Mouse (Mus musculus): ENCODE results near the gene Pltp. TPM values are rescaled to one million over a fixed set of nuclear protein-coding genes. Genes with fewer than 3 reads are reported as not detected.

Pltp gene
- total and polyA plus RNA-seq, 3 experiments: 5.2 to 17.1 TPM; not detected in 1

GRCm38 (mm10) chr2:164894644-164895043 lies 37.1 kb upstream of the Pltp start:
- no peaks in the 10 kb centered on the region for H3K27me3 ChIP-seq (ENCODE audit: control insufficient read depth in 1 of 2, insufficient read depth in 2 of 2, low read length in 2 of 2)
- H3K36me3 ChIP-seq (ENCODE audit: control insufficient read depth in 1 of 2, insufficient read depth in 2 of 2, low read length in 2 of 2): peaks cover 0 to 3% of the 10 kb centered on the region in 2 experiments; a peak in 1 of 4 replicates
- no peak overlapping the region for H3K27ac ChIP-seq (ENCODE audit: control insufficient read depth, low read depth, low read length)
- DNase-seq (ENCODE audit: low read depth, low spot score): no peak
- TF ChIP-seq E2F4 (IDR thresholded peaks at IDR 0.05; ENCODE audit: borderline replicate concordance, low read depth, low read length) (no peak), ZC3H11A (IDR thresholded peaks at IDR 0.05; ENCODE audit: low read depth, low read length) (no peak), BHLHE40 (IDR thresholded peaks at IDR 0.05; ENCODE audit: borderline replicate concordance, low read depth, low read length) (no peak), ZMIZ1 (IDR thresholded peaks at IDR 0.05; ENCODE audit: low read depth, low read length) (no peak), SIN3A (IDR thresholded peaks at IDR 0.05; ENCODE audit: low read length) (no peak), MAX (IDR thresholded peaks at IDR 0.05; ENCODE audit: low read length) (no peak), MEF2A (IDR thresholded peaks at IDR 0.05; ENCODE audit: extremely low read depth, insufficient replicate concordance, low read depth, low read length, poor library complexity, severe bottlenecking) (no peak)
- H3K9ac ChIP-seq (ENCODE audit: control insufficient read depth, low read depth, low read length, poor library complexity, severe bottlenecking): no peak overlapping the region
- no peaks in the 10 kb centered on the region for H3K4me1 ChIP-seq (ENCODE audit: control insufficient read depth in 1 of 2, insufficient read depth in 2 of 2, low read length in 2 of 2)
- no peaks in the 10 kb centered on the region for H3K9me3 ChIP-seq (replicated peaks; ENCODE audit: insufficient read depth, low read length)
- H3K4me3 ChIP-seq (ENCODE audit: control insufficient read depth in 1 of 2, insufficient read depth in 1 of 2, low read depth in 2 of 2, low read length in 2 of 2): no peak overlapping the region
- H3K79me2 ChIP-seq (ENCODE audit: control insufficient read depth, insufficient read depth, low read length, poor library complexity): no peaks in the 10 kb centered on the region

GRCm38 (mm10) chr2:164894048-164894447 lies 36.5 kb upstream of the Pltp start:
- no peak for DNase-seq (ENCODE audit: low read depth, low spot score)
- Histone ChIP-seq H3K79me2 (ENCODE audit: control insufficient read depth, insufficient read depth, low read length, poor library complexity) (no peaks in the 10 kb centered on the region), H3K4me3 (ENCODE audit: control insufficient read depth in 1 of 2, insufficient read depth in 1 of 2, low read depth in 2 of 2, low read length in 2 of 2) (no peak overlapping the region), H3K4me1 (ENCODE audit: control insufficient read depth in 1 of 2, insufficient read depth in 2 of 2, low read length in 2 of 2) (no peaks in the 10 kb centered on the region), H3K27me3 (ENCODE audit: control insufficient read depth in 1 of 2, insufficient read depth in 2 of 2, low read length in 2 of 2) (no peaks in the 10 kb centered on the region), H3K36me3 (ENCODE audit: control insufficient read depth in 1 of 2, insufficient read depth in 2 of 2, low read length in 2 of 2) (peaks cover 0 to 2% of the 10 kb centered on the region in 2 experiments; a peak in 1 of 4 replicates), H3K9me3 (replicated peaks; ENCODE audit: insufficient read depth, low read length) (no peaks in the 10 kb centered on the region), H3K27ac (ENCODE audit: control insufficient read depth, low read depth, low read length) (no peak overlapping the region), H3K9ac (ENCODE audit: control insufficient read depth, low read depth, low read length, poor library complexity, severe bottlenecking) (no peak overlapping the region)
- no peak for TF ChIP-seq POLR2AphosphoS2 (IDR thresholded peaks at IDR 0.05; ENCODE audit: low read length)
- no peak for TF ChIP-seq CHD2 (IDR thresholded peaks at IDR 0.05; ENCODE audit: low read length)
- TF ChIP-seq EP300 (IDR thresholded peaks at IDR 0.05; ENCODE audit: low read depth in 1 of 2, low read length in 2 of 2): no peak
- no peak for TF ChIP-seq HCFC1 (IDR thresholded peaks at IDR 0.05; ENCODE audit: low read depth, low read length)
- TF ChIP-seq UBTF (IDR thresholded peaks at IDR 0.05; ENCODE audit: borderline replicate concordance, insufficient read depth, low read depth, low read length): no peak
- no peak for TF ChIP-seq USF2 (IDR thresholded peaks at IDR 0.05; ENCODE audit: borderline replicate concordance in 1 of 2, insufficient read depth in 1 of 2, low read depth in 1 of 2, low read length in 2 of 2)
- TF ChIP-seq MXI1 (IDR thresholded peaks at IDR 0.05; ENCODE audit: low read depth, low read length): no peak
- TF ChIP-seq NRF1 (IDR thresholded peaks at IDR 0.05; ENCODE audit: insufficient read depth, low read depth, low read length, poor library complexity, severe bottlenecking): no peak
- no peak for TF ChIP-seq E2F4 (IDR thresholded peaks at IDR 0.05; ENCODE audit: borderline replicate concordance, low read depth, low read length)
- no peak for TF ChIP-seq GATA1 (IDR thresholded peaks at IDR 0.05; ENCODE audit: low read depth, low read length)
